Mouse (Mus musculus) MEL-GATA-1-ER (cell line): Measurements from ENCODE around the gene Cul1.

Experiments used
- DNase-seq: peaks from one replicate; pipeline ENCODE4 v3.0.0-alpha.2; 2012; ENCODE audit warnings: low read depth; ENCODE audit errors: extremely low read depth

The Cul1 gene

DNA sequence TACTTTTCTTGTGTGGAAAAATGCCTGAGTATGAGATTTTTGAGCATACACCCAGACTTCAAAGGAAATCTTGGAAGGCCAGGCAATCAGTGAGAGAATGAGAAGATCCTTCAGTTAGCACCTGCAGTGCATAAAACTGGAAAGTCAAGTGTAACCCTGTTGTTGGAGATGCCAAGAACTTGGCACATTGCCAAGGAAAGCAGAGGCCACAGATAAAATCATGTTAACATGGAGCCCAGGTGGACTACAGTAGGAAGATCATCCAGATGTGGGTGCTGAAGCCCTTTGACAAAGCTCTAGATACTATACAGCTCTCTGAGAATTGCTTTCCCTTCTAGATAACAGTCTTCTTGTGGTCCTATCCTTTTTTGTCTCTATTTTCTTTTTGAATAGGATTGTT is 19.2 kb downstream of the Cul1 start:
- no peak for DNase-seq

DNA sequence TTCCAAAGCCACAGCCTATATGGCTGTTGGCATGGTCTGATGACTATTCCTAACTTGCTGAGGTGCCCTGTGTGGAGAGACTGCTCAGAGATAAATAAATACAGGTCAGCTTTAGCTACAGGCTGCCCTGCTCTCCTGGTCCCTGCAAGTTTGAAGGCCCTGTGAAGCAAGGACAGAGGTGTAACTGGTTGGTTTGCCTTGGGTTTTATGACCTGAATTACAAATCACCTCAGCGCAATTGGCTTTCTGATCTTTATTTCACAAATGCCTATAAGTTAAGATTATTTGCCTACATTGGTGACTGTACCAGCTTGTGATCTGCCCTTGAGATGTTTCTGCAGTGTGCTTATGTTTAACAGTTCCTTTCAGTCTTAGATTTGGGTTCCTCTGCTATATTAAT is 28.8 kb downstream of the Cul1 start:
- DNase-seq = no peak

GRCm38 (mm10) chr6:47494562-47494961 is 41.4 kb downstream of the Cul1 start:
- no peak for DNase-seq

DNA sequence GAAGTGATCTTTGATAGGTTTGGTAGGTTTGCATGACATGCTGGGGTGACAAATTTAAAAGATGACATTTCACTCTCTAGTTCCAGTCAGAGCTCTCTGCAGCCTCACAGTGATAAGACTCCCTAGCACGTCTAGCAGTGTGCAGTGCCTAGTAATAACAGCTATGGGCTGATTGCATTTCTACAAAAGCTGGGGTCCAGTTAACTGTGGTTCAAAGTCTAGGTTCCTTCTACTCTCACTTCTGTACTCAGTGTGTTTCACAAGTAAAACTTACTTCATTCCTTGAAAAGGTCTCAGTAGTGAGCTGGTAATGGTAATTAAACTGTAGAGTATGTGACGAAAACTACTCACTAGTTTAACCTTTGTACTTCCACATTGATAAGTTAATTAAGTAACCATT is 66.8 kb downstream of the Cul1 start:
- no peak for DNase-seq

- no peak for DNase-seq
Observed at GRCm38 (mm10) chr6:47522431-47522830, 69.2 kb downstream of the Cul1 start.

DNA sequence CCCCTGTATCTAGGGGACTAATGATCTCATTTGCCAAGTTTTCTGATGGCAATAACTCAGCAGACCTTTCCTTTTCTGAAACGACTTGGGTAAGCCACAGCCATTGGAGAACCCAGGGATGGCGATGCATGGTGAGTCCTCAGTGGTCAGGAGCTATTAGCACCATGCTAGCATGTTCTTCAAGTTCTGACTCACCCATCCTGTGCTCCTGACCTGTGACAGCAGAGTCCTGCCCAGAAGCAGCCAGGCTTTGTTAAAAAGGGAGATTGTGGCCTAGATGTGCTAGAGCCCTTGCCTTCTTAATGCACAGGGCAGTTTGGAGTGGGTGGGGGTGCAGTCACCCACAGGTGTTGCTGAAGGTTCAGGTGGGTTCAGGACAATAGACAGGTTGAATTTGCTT is 71.8 kb downstream of the Cul1 start:
- no peak for DNase-seq

DNA sequence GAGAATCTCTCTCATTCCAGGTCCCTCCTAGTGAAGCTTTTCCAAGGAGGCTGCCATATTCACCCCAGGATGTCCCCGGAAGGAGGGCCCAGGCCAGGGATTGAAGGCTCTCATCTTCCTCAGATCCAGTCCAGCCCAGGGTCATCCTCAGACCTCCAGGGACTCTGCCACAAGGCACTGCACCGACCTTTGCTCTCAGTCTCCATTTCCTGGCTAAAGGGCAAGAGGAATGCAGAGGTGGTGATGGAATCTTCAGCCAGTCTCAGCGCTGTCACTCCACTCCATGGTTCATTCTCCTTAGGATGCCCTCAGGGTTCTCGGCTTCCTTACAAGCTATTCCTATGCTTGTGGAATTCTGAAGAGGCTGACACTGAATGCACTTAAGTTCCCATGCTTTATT is 73.2 kb downstream of the Cul1 start:
- DNase-seq = no peak

DNA sequence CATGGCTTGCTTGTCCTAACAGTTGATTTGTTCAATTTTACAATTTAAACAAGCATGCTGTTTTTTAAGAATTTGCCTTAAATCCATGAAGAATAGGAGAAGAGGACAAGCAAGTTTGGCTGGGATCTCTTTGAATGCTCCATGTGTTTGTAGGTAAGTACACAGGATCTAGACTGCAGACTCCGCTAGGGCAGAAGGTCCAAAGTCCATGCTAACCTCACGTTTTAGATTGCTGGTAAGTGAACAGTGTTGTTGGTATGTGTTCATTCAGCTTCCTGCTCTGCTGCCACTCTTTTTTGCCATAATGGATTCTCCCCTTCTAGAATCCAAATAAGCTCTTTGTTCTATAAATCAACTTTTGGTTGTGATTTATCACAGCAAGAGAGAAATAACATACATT is 73.9 kb downstream of the Cul1 start:
- no peak for DNase-seq

DNA sequence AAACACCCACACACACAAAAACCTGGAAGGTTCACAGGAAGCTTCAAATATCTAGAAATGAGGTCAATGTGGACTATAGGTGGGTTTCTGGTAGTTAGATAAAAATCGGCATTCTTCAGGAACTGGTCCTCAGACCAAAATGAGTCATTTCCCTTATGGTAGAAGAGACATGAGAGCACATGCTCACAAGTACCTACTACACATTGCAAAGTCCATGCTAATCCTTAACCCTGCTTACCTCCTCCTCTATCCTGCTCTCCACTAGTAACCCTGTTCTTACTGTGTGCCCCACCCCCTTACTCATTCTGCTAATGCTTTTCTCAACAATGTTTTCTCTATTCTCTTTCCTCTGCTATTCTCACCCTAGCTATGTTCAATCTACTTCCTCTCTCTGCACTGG is 74.5 kb downstream of the Cul1 start:
- no peak for DNase-seq

DNA sequence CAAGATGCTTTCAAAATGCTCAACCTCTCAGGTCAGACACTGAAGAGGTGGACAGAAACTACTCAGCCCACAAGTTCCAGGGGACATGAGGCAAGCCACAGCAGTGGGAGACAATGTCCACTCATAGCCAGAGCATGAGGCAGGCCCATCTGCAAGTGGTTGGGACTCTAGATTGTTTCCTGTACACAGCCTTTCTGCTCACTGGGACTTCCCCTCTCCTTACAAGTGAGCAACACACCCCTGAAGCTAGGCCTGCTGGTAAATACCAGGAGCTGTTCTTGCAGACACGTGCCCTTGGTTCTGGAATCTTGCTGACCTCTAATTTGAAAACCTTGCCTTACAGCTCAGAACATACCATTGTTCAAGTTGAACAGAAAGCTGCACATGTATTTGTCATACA is 79.3 kb downstream of the Cul1 start:
- DNase-seq = no peak

GRCm38 (mm10) chr6:47535333-47535732 is 82.1 kb downstream of the Cul1 start:
- DNase-seq = no peak

DNA sequence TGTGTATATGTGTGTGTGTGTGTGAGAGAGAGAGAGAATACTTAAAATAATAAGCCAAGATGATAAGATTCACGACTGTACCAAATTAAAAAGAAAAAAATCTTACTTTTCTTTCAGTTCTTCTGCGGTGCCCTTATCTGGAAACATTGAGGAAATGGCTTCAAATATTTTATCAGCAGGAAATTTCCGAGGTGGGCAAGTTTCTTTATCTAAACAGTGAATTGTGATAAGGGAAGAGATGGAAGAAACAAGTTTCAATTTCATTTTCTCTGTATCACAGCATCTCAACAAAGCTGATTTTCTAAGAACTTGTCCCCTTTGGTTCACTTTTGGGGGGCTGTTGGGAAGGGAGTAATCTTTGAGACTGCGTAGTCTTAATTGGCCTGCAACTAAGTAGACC is 99.1 kb downstream of the Cul1 start:
- no peak for DNase-seq

DNA sequence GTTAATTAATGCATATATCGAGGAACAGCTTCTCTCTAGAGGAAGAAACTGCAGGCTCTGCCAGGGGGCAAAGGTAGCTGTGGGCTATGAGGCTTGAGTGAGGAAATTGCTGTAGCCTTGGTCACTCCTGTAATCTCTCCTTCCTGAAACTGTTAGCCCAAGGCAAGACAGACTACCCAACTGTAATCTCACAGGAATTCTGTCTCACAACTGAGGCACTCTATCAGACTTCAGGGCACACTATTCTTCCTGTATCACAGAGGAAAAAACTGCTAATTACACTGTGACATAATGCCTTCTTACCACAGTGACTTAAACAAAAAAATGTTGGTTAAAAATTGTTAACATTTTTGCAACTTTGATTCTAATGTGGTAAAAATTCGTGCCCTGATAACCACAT is 106.1 kb downstream of the Cul1 start:
- no peak for DNase-seq

DNA sequence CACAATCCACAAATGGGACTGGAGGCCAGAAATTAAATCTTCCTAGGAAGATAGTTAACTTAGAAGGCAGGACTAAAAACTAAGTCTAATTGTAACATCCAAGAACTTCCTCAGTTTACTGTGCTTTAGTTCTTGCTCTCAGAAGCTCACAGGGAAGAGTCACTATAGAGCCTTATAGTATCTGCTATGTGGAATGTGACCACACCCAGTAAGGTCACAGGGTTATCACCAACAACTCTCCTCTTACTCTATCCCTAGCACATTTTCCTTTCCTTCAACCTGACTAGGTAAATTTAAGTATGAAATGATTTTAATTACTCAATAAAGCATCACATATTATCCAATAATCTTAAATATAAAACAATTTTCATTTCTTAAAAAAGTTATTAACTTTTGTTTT is 107.2 kb downstream of the Cul1 start:
- no peak for DNase-seq

GRCm38 (mm10) chr6:47560846-47561245 is 107.6 kb downstream of the Cul1 start:
- DNase-seq = peak; percentile 39

GRCm38 (mm10) chr6:47561426-47561825 is 108.2 kb downstream of the Cul1 start:
- no peak for DNase-seq

DNA sequence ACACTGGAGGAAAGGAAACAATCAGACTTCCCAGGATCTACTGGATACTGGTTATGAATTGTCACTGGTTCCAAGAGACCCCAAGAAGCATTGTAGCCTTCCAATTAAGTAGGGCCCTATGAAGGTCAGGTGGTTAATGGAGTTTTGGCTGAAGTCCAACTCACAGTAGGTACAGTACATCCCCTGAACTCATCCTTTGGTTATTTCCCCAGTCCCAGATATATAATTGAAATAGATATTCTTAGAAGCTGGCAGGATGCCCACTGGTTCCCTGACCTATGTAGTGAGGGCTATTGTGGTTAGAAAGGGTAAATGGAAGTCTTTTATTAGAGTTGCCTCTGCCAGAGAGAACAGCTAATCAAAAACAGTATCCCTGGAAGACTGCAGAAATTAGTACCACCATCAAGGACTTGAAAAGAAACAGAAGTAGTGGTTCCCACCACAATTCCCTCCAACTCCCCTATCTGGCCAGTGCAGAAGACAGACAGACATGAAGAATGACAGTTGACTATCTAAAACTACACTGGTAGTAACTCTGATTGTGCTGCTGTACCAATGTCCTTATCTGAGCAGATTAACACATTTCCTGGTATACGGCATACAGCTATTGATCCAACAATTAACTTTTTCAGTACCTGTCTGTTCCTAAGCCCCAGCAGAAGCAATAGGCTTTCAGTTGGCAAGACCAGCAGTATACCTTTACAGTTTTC is 112.3 kb downstream of the Cul1 start:
- DNase-seq = peak; percentile 75

DNA sequence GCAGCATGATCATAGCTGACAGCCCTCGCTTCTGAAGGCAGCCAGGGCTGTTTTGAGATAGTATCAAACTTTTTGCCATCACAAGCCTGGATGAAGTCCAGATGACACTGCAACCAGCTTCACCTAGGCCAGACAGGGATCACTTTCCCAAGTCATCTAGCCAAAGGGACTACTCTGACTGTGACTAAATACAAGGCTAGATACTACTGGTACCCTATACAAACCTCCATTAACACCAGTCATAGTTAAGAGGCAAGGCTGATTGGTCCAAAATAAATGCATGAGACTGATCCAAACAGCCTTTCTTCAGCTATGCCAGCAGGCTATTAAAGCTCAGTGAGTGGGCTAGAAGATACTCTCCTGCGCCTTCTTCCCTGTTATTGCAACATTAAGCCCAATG is 119.7 kb downstream of the Cul1 start:
- no peak for DNase-seq
